Mouse (Mus musculus): Measurements from ENCODE around the gene Sirt1.

GRCm38 (mm10) chr10:63412756-63413155 lies 31.3 kb upstream of the Sirt1 start:
- TF ChIP-seq FLI1 (IDR thresholded peaks at IDR 0.05; ENCODE audit: low read length) (no peak), GATA1 (IDR thresholded peaks at IDR 0.05; ENCODE audit: borderline replicate concordance, low read length) (no peak)
